Mouse (Mus musculus): ENCODE results near the gene Fryl. TPM values are rescaled to one million over a fixed set of nuclear protein-coding genes. Genes with fewer than 3 reads are reported as not detected.

Fryl gene
- 100 to 1,000 TPM in 1 of 2 experiments, 10 to 100 TPM in 1; 87.0 to 100 TPM for total RNA-seq (2023)

DNA sequence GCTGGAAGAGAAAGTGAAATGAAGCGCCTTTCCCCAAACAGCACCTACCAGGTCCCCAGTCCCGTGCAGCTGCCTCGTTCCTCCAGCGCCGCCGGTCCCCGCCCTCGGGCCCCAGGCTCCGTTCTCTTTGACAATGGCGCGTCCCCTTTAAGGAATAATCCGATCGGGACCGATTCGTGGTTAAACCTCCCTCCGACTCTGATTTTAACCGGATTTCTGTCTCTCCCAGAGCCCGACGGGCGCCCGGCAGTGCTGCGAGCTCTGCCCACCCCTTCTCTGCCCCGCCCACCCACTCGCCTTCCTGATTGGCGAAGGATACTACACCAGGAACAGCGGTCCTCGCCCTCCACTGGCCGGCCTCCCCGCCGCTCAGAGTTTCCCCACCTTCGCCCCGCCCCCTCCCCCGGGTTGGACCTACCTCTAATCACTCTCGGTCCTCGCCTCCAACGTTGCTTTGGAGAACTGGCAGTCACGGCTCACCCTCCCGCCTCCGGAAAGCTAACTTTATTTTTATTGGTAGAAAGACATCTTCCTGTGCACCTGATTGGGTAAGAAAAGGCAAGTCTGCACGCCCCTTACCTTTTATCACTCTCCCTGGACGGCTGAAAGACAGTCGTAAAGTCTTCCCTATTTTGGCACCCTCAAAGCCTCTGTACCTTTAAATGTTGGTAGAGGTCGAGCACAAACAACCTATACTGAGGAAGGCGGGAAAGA is at the start of gene Fryl:
TSS of gene Fryl (minus strand) at position 268 of the 714 bp plus-strand sequence.

DNA sequence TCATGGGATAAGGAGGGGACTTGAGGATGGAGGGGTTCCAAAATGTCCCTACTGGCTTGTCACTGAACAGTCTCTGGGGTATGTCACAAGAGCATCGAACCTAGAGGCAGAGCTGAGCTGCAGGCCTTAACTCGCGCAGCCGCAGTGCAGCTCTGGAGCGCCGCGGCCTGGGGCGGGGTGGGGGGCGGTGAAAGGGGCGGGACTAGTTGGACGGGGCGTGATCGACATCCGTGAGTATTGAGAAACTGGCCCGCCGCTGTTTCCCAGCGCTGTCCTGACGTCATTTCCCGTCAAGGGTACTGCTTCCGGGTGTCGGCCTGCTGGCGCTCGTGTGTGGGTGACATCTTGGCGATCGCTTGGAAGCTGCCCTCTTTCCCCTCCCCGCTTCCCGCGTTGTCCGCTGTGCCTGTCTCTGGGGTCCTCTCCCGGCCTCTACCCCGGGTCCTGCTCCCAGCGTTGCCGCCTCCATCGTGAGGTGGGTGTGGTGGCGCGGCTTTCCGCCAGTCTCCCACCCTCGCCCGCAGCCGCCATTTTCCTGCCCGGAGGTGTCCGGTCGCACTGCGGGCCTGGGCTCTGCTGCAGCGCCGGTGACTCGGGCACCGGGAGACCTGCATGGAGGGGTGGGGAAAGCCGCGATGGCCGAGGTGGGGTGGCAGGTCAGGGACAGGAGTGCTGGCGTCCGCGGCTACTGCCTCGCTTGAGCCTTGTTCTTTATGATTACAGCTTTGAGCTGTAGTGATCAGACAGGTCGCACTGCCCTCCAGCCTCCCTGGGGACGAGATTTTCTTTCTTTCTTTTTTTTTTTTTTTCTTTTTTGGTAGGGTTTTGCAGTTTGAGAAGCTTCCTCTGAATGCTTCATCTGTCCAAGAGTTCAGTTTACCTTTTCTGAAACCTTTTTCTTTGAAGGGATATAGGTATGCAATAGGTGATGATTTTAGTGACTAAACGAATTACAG is 36.4 kb upstream of the Fryl start, which contains the start of gene Ociad1:
TSS of gene Ociad1 (plus strand) at position 283 of the 956 bp plus-strand sequence.

GRCm38 (mm10) chr5:73006784-73007581 is 249.4 kb downstream of the Fryl start, which contains the start of gene Slc10a4:
TSS of gene Slc10a4 (plus strand) at chr5:73006883.

GRCm38 (mm10) chr5:72974602-72975001 is 281.8 kb downstream of the Fryl start, which contains the start of gene Gm10135:
TSS of gene Gm10135 (minus strand) at chr5:72974702.

Other genes with a start within 250 kb of the Fryl start
- not detected for gene Slc10a4, start 249.7 kb downstream of the Fryl start, total RNA-seq (2023)
- gene Ociad1, start 36.2 kb upstream of the Fryl start, total RNA-seq (2023) = 100 to 1,000 TPM; 135 to 142 TPM
- not detected for gene Ociad2, start 84.4 kb upstream of the Fryl start, total RNA-seq (2023)
- not detected for gene Cwh43, start 149.5 kb upstream of the Fryl start, total RNA-seq (2023)
- 1 to 10 TPM; 5.8 to 5.9 TPM for gene Dcun1d4, start 224.4 kb upstream of the Fryl start, total RNA-seq (2023)

Data from monocyte, adult 59 days (primary cell).